Mouse (Mus musculus) stomach, postnatal 0 days (tissue): ENCODE measurements around the gene Gcc1. TPM values are rescaled to one million over a fixed set of nuclear protein-coding genes. Genes with fewer than 3 reads are reported as not detected.

ENCODE experiments used
- ATAC-seq: fragments of 200-750 bp; cut with Nextera tagmentation; 2 replicates; pipeline ENCODE4 v1.8.0; 2017; ENCODE audit not compliant: low FRiP score, low TSS enrichment
- DNase-seq: peaks from one replicate; pipeline ENCODE4 v3.0.0-alpha.2; 2016; ENCODE audit warnings: low spot score
- H3K27ac ChIP-seq: fragments of 300-500 bp; sonication (generic); replicated peaks from 2 replicates; pipeline ENCODE4 v1.5.1; 2014; ENCODE audit warnings: mild to moderate bottlenecking, control low read depth
- H3K27me3 ChIP-seq: fragments of 300-500 bp; sonication (generic); 2 replicates; pipeline ENCODE4 v1.6.1; 2014; ENCODE audit warnings: low read length; ENCODE audit not compliant: control insufficient read depth, insufficient read depth
- H3K36me3 ChIP-seq: fragments of 300-500 bp; sonication (generic); 2 replicates; pipeline ENCODE4 v1.6.1; 2014; ENCODE audit warnings: low read length, mixed read lengths; ENCODE audit not compliant: control insufficient read depth, insufficient read depth
- H3K4me1 ChIP-seq: fragments of 300-500 bp; sonication (generic); replicated peaks from 2 replicates; pipeline ENCODE4 v1.6.1; 2014; ENCODE audit warnings: antibody characterized with exemption; ENCODE audit not compliant: control insufficient read depth, insufficient read depth
- H3K4me2 ChIP-seq: fragments of 300-500 bp; sonication (generic); replicated peaks from 2 replicates; pipeline ENCODE4 v1.6.1; 2014; ENCODE audit warnings: low read depth, mild to moderate bottlenecking, control low read depth, moderate library complexity
- H3K4me3 ChIP-seq: fragments of 300-500 bp; sonication (generic); 2 replicates; pipeline ENCODE4 v1.5.1; 2014; ENCODE audit warnings: low read depth, low read length, control low read depth
- H3K9ac ChIP-seq: fragments of 300-500 bp; sonication (generic); 2 replicates; pipeline ENCODE4 v1.6.1; 2014; ENCODE audit warnings: mild to moderate bottlenecking, low read length, control low read depth, mixed read lengths
- H3K9me3 ChIP-seq: fragments of 300-500 bp; sonication (generic); 2 replicates; pipeline ENCODE4 v1.6.1; 2016; ENCODE audit warnings: low read length; ENCODE audit not compliant: control insufficient read depth
- CTCF ChIP-seq: IDR thresholded peaks from 2 replicates; pipeline ENCODE4 v1.5.1; 2016; ENCODE audit warnings: antibody characterized with exemption, low read depth, mild to moderate bottlenecking, moderate library complexity
- EP300 ChIP-seq: optimal IDR thresholded peaks from 2 replicates; pipeline ENCODE3; 2016; ENCODE audit warnings: antibody characterized with exemption
- WGBS: fragments of 180-500 bp; shearing (Covaris S2); extraction: QIAGEN DNeasy Blood & Tissue Kit; methylation state at CpG from one replicate; pipeline ENCODE4 v1.1.7; 2014; 5-methylcytosine and 5-hydroxymethylcytosine counted together
- polyA plus RNA-seq: library from polyadenylated mRNA; unstranded; fragments of >200 nt; fragmentation: Nextera tagmentation; extraction: Ambion mirVana; gene quantifications from 2 replicates; pipeline ENCODE4 v1.2.1, GENCODE M21; 2015

Gene Gcc1
- polyA plus RNA-seq, 1 experiment from 2014 or later = 6.3 TPM

DNA sequence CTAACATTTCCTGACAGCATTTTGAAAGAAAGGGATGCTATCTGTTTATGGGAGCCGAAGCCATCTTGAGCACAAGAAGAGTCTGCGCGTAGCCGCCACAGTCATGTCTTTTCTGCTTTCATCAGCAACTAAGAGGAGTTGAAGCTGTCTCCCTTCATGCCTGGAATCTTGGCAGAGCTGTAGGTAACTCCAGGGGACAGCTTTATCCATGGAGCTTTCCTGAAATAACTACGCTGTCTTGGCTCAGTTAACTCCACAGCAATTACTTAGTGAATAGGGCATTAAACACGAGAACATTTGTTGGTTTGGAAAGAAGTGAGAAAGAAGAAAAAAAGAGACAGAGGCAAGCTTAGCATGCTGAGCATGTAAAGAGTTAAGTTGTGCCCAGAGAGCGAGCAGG, 19.7 kb upstream of the Gcc1 start:
- no peaks in the 10 kb centered on the region for H3K4me1 ChIP-seq
- no peak for DNase-seq
- 76% methylated on average over 7 of the region's 7 CpGs for WGBS
- TF ChIP-seq CTCF (no peak), EP300 (no peak)
- no peak for ATAC-seq
- H3K27ac ChIP-seq = no peak overlapping the region
- H3K4me2 ChIP-seq = no peak overlapping the region
- no peaks in the 10 kb centered on the region for H3K9me3 ChIP-seq
- no peak overlapping the region for H3K4me3 ChIP-seq
- no peaks in the 10 kb centered on the region for H3K36me3 ChIP-seq
- no peak overlapping the region for H3K9ac ChIP-seq
- peaks cover 6% of the 10 kb centered on the region; the same call in 1 of the 2 replicates for H3K27me3 ChIP-seq

DNA sequence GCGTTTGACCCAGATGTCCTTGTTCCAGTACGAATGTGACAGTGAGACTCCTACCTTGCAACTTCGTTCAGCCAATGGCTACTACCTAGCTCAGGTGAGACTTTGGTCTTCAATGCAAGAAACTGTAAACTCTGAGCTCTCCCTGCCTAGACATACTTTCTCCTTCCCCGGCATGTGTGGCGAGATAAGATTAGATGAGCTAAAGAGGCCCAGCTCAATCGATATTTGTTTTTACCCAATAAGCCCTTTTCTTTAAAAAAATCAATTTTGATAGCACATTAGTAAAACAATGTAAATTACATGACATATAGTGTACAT, 3.3 kb upstream of the Gcc1 start:
- WGBS = 54% methylated on average over 6 of the region's 6 CpGs
- Histone ChIP-seq H3K9ac (no peak overlapping the region), H3K27me3 (no peaks in the 10 kb centered on the region), H3K27ac (no peak overlapping the region), H3K36me3 (no peaks in the 10 kb centered on the region), H3K9me3 (no peaks in the 10 kb centered on the region), H3K4me1 (no peaks in the 10 kb centered on the region), H3K4me3 (no peak overlapping the region), H3K4me2 (no peak overlapping the region)
- DNase-seq (no peak), ATAC-seq (no peak)
- TF ChIP-seq CTCF (no peak), EP300 (no peak)

DNA sequence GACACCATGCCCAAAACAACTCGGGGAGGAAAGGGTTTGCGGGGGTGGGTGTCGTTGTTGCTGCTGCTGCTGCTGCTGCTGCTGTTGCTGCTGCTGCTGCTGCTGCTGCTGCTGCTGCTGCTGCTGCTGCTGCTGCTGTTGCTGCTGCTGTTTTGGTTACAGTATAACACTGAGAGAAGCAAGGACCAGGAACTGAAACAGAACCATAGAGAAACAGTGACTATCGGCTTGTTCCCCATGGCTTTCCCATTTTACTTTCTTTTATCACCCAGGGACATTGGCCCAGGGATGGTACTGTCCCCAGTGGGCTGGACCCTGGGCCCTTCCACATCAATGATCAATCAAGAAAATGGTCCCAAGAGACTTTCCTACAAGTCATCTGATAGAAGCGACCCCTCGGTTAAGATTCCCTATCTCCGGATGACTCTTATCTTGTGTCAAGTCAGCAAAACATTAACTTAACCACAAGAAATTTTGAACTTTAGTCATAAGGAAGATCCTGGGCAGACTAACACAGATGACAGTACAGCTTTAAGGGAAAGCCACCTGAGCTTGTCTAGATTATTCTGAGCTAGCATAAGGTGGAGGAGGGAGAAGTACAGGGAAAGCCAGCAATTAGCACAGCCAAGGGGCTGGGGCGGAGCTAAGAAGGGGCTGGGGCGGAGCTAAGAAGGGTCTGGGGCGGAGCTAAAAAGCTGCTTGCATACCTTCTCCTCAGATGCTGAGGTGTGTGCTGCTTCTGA, 2.8 kb upstream of the Gcc1 start:
- Histone ChIP-seq H3K9ac (no peak overlapping the region), H3K9me3 (no peaks in the 10 kb centered on the region), H3K4me3 (no peak overlapping the region), H3K27me3 (no peaks in the 10 kb centered on the region), H3K4me1 (no peaks in the 10 kb centered on the region), H3K36me3 (no peaks in the 10 kb centered on the region), H3K4me2 (no peak overlapping the region), H3K27ac (no peak overlapping the region)
- TF ChIP-seq CTCF (no peak), EP300 (no peak)
- WGBS = 75% methylated on average over 10 of the region's 10 CpGs
- DNase-seq (no peak), ATAC-seq (no peak)

DNA sequence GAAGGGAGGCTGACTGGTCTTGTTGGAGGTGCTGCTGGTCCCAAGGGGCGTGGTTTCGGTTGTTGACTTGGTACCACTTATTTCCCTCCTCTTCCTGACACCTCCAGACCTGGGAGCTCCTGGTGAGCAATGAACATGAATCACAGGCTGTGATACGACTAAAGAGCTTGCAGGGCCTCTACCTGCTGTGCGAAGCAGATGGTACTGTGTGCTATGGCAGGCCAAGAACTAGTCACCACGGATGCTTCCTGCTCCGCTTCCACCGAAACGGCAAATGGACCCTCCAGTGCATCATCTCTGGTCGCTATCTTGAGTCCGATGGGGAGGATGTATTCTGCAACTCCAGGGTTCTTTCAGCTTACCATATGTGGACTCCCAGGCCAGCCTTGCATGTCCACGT, 1.7 kb upstream of the Gcc1 start:
- no peak overlapping the region for H3K27ac ChIP-seq
- no peaks in the 10 kb centered on the region for H3K27me3 ChIP-seq
- WGBS = 86% methylated on average over 11 of the region's 11 CpGs
- ATAC-seq (no peak), DNase-seq (no peak)
- no peak overlapping the region for H3K9ac ChIP-seq
- H3K4me2 ChIP-seq = no peak overlapping the region
- no peaks in the 10 kb centered on the region for H3K9me3 ChIP-seq
- no peak overlapping the region for H3K4me3 ChIP-seq
- TF ChIP-seq CTCF = no peak
- TF ChIP-seq EP300 = no peak
- no peaks in the 10 kb centered on the region for H3K4me1 ChIP-seq
- no peaks in the 10 kb centered on the region for H3K36me3 ChIP-seq

DNA sequence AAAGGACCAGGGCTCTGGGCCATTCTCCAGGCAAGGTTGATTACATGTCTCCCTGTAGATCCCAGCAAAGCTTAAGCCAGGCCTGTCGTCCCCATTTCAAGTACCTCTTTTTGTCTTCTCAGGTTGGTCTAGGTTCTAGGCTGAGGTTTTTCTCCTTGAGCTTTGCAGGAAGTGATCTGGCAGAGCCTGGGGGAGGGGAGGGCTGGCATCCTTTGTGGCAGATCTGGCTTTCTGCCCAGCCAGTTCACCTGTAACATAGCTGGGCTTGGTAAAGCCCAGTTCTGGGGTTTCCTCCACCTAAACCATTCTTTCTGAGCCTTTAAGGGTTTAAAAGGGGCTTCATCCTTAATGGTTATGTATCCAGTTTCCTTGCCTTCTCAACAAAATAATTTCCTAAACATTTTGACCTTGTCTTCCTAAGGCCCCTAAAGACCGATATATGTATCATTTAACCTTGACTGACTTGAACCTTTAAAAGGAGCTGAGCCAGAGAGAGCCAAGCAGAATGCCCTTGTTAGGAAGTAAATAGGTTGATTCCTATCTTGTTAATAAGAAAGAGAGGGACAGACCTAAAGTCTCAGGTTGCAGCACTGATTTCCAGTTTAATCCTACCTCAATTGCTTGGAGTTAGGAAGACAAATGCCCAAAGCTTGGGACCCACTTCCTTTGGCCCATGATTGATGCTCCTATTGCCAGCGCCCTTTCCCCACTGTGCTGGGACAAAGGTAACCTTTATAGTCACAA, 922 bp downstream of the Gcc1 start, which contains the start of gene Fscn3:
Gene Fscn3, plus strand, starts transcription at position 694 of the 744 bp plus-strand sequence.
- TF ChIP-seq CTCF (no peak), EP300 (no peak)
- no peak for ATAC-seq
- no peak within 1 kb of the TSS for H3K4me3 ChIP-seq
- no peaks in the 10 kb centered on the region for H3K27me3 ChIP-seq
- no peak within 1 kb of the TSS for H3K9ac ChIP-seq
- H3K4me1 ChIP-seq = 0 out of 2 replicates have a peak, but pooled peaks cover 5% of the 10 kb centered on the region
- DNase-seq = no peak
- no peak within 1 kb of the TSS for H3K27ac ChIP-seq
- no peaks in the 10 kb centered on the region for H3K9me3 ChIP-seq
- WGBS = 82% methylated on average over 3 of the region's 3 CpGs
- no peaks in the 10 kb centered on the region for H3K36me3 ChIP-seq
- H3K4me2 ChIP-seq = no peak within 1 kb of the TSS

DNA sequence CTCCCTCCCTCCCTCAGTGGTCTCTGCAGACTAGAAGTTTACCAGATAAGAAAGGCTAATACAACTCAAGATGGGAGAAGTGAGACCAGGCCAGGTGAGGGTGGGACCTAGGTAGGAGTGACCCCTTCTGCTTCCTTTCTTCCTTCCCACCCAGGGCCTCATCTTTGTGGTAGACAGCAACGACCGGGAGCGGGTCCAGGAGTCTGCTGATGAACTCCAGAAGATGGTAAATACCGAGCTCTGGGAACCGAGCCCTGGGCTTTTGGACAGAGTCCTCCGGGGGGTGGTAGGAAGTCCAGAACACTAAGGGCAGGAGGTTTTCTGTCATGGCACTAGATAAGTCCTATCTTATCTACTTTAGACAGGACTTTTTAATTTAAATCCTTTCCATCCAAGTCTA, 3.2 kb downstream of the Gcc1 start:
- Histone ChIP-seq H3K36me3 (no peaks in the 10 kb centered on the region), H3K4me1 (peaks cover 11% of the 10 kb centered on the region; the same call in 1 of the 2 replicates), H3K27me3 (no peaks in the 10 kb centered on the region), H3K9ac (no peak overlapping the region), H3K9me3 (no peaks in the 10 kb centered on the region), H3K4me3 (no peak overlapping the region), H3K4me2 (no peak overlapping the region; the same call in 1 of the 2 replicates), H3K27ac (no peak overlapping the region)
- ATAC-seq (no peak), DNase-seq (no peak)
- WGBS = 80% methylated on average over 6 of the region's 6 CpGs
- TF ChIP-seq CTCF = no peak
- no peak for TF ChIP-seq EP300
